Mouse (Mus musculus): ENCODE measurements around the gene Akap17b. TPM values are rescaled to one million over a fixed set of nuclear protein-coding genes. Genes with fewer than 3 reads are reported as not detected.

Akap17b gene
- polyA plus RNA-seq, 1 experiment from 2014 or later: 3.9 TPM

- H3K36me3 ChIP-seq (replicated peaks): no peaks in the 10 kb centered on the region
- WGBS: 12% methylated on average over 7 of the region's 7 CpGs
- no peaks in the 10 kb centered on the region for H3K9me3 ChIP-seq
- H3K27ac ChIP-seq: no peak overlapping the region
- no peaks in the 10 kb centered on the region for H3K4me1 ChIP-seq
- no peak overlapping the region for H3K4me2 ChIP-seq
- H3K9ac ChIP-seq: no peak overlapping the region
- no peak for ATAC-seq (ENCODE audit: low FRiP score)
- H3K4me3 ChIP-seq (replicated peaks): no peak overlapping the region
- H3K27me3 ChIP-seq: no peaks in the 10 kb centered on the region
These were observed 83.5 kb downstream of the Akap17b start for GRCm38 (mm10) chrX:36561650-36562049.

GRCm38 (mm10) chrX:36560170-36560569 is 85.0 kb downstream of the Akap17b start:
- Histone ChIP-seq H3K9ac (no peak overlapping the region), H3K4me2 (no peak overlapping the region), H3K36me3 (replicated peaks) (no peaks in the 10 kb centered on the region), H3K4me1 (no peaks in the 10 kb centered on the region), H3K4me3 (replicated peaks) (no peak overlapping the region), H3K27ac (no peak overlapping the region), H3K9me3 (no peaks in the 10 kb centered on the region), H3K27me3 (no peaks in the 10 kb centered on the region)
- ATAC-seq (ENCODE audit: low FRiP score): no peak
- WGBS: 90% methylated on average over 4 of the region's 4 CpGs

Other genes starting within 250 kb of the Akap17b start
- gene Gm6268, start 244.1 kb downstream of the Akap17b start, polyA plus RNA-seq (2016; fragmentation: Nextera tagmentation; extraction: Ambion mirVana): not detected in 2 replicates
- not detected in 2 replicates for gene Gm14569, start 153.6 kb downstream of the Akap17b start, polyA plus RNA-seq (2016; fragmentation: Nextera tagmentation; extraction: Ambion mirVana)
- 414 and 424 TPM in 2 replicates for gene Pgrmc1, start 47.2 kb downstream of the Akap17b start, polyA plus RNA-seq (2016; fragmentation: Nextera tagmentation; extraction: Ambion mirVana)
- 0.47 and 0.86 TPM in 2 replicates for gene Slc25a43, start 98.3 kb upstream of the Akap17b start, polyA plus RNA-seq (2016; fragmentation: Nextera tagmentation; extraction: Ambion mirVana)
- 694 and 710 TPM in 2 replicates for gene Slc25a5, start 150.3 kb upstream of the Akap17b start, polyA plus RNA-seq (2016; fragmentation: Nextera tagmentation; extraction: Ambion mirVana)
- 120 and 122 TPM in 2 replicates for gene Ube2a, start 228.5 kb upstream of the Akap17b start, polyA plus RNA-seq (2016; fragmentation: Nextera tagmentation; extraction: Ambion mirVana)
- gene C330007P06Rik, start 228.7 kb upstream of the Akap17b start, polyA plus RNA-seq (2016; fragmentation: Nextera tagmentation; extraction: Ambion mirVana): 33.0 and 33.5 TPM in 2 replicates